Mouse (Mus musculus) spleen, adult 2 months (tissue): Measurements from ENCODE around the gene Togaram1. TPM values are rescaled to one million over a fixed set of nuclear protein-coding genes. Genes with fewer than 3 reads are reported as not detected.

Experiments used
- DNase-seq, 2 experiments: peaks; one replicate each; pipeline versions ENCODE4 v3.0.0 to v3.0.0-alpha.2; 2012 to 2021; ENCODE audit warnings: low spot score in 2 of 2, low read depth in 1 of 2
- H3K27ac ChIP-seq: fragments of 200-500 bp; 2 replicates; pipeline ENCODE4 v1.5.1; 2012; ENCODE audit warnings: low read length, inconsistent platforms; ENCODE audit not compliant: insufficient read depth
- H3K27me3 ChIP-seq: fragments of 200-500 bp; 2 replicates; pipeline ENCODE4 v1.6.1; 2012; ENCODE audit warnings: mild to moderate bottlenecking, moderate library complexity, low read length, inconsistent platforms; ENCODE audit not compliant: control insufficient read depth, insufficient read depth
- H3K36me3 ChIP-seq: fragments of 200-500 bp; 2 replicates; pipeline ENCODE4 v1.6.1; 2012; ENCODE audit warnings: mild to moderate bottlenecking, low read length, inconsistent platforms; ENCODE audit not compliant: control insufficient read depth, insufficient read depth
- H3K4me1 ChIP-seq: fragments of 200-500 bp; 2 replicates; pipeline ENCODE4 v1.6.1; 2011; ENCODE audit warnings: inconsistent platforms; ENCODE audit not compliant: control insufficient read depth, insufficient read depth, insufficient read length
- H3K4me3 ChIP-seq: fragments of 200-500 bp; 2 replicates; pipeline ENCODE4 v1.5.1; 2011; ENCODE audit warnings: mild to moderate bottlenecking, inconsistent platforms; ENCODE audit not compliant: insufficient read depth, insufficient read length; ENCODE audit errors: extremely low read depth
- CTCF ChIP-seq: fragments of 200-500 bp; IDR thresholded peaks from 2 replicates; pipeline ENCODE4 v1.5.1; 2011; ENCODE audit warnings: mild to moderate bottlenecking, inconsistent platforms; ENCODE audit not compliant: insufficient read depth, insufficient read length, insufficient replicate concordance; ENCODE audit errors: extremely low read depth
- POLR2A ChIP-seq: fragments of 200-500 bp; IDR thresholded peaks from 2 replicates; pipeline ENCODE4 v1.6.1; 2011; ENCODE audit warnings: low read depth, low read length, inconsistent platforms
- WGBS: fragments of 180-500 bp; shearing (Covaris S2); methylation state at CpG from one replicate; pipeline ENCODE4 v1.1.7; 2018; 5-methylcytosine and 5-hydroxymethylcytosine counted together
- polyA plus RNA-seq: library from polyadenylated mRNA; depleted of rRNA; stranded (reverse); fragments of >200 nt; gene quantifications from 2 replicates; pipeline ENCODE4 v1.2.3, GENCODE M21; 2012

Gene Togaram1
- polyA plus RNA-seq, 1 experiment: 2.5 TPM

DNA sequence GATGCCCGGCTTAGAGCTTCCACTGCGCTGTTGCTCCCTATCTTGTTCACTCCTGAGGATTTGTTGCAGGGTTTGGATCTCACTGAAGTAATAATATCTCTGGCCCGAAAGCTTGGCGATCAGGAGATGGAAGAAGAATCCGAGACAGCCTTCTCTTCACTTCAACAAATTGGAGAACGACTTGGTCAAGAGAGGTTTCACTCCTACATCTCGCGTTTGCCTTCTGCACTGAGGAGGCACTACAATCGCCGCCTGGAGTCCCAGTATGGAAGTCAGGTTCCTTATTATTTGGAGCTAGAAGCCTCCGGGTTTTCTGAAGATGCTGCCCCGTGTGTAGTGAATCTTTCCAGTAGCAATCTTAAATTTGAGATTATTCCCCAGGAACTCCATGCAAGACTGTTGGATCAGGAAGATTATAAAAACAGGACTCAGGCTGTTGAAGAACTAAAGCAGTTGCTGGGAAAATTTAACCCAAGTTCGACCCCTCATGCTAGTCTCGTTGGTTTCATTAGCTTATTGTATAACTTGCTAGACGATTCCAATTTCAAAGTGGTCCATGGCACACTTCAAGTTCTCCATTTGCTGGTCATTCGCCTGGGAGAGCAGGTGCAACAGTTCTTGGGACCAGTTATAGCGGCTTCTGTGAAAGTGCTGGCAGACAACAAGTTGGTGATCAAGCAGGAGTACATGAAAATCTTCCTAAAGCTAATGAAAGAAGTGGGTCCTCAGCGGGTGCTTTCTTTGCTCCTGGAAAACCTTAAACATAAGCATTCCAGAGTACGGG, 1.2 kb downstream of the Togaram1 start:
- 0 out of 2 replicates have a peak overlapping the region, but pooled peaks have one; percentile 69 for H3K27ac ChIP-seq
- 3% methylated on average over 19 of the region's 19 CpGs for WGBS
- TF ChIP-seq POLR2A (no peak), CTCF (no peak)
- no peak for DNase-seq
- H3K4me3 ChIP-seq: peak overlapping the region; percentile 90
- H3K27me3 ChIP-seq: no peaks in the 10 kb centered on the region
- peaks cover 4% of the 10 kb centered on the region; the same call in 1 of the 2 replicates for H3K4me1 ChIP-seq
- no peaks in the 10 kb centered on the region for H3K36me3 ChIP-seq

GRCm38 (mm10) chr12:64967470-64967869, 1.9 kb downstream of the Togaram1 start:
- no peak for DNase-seq
- Histone ChIP-seq H3K4me1 (peaks cover 4% of the 10 kb centered on the region; the same call in 1 of the 2 replicates), H3K36me3 (no peaks in the 10 kb centered on the region), H3K27ac (no peak overlapping the region), H3K27me3 (no peaks in the 10 kb centered on the region), H3K4me3 (peak overlapping the region; percentile 90)
- TF ChIP-seq CTCF (no peak), POLR2A (no peak)
- 7% methylated on average over 9 of the region's 9 CpGs for WGBS

DNA sequence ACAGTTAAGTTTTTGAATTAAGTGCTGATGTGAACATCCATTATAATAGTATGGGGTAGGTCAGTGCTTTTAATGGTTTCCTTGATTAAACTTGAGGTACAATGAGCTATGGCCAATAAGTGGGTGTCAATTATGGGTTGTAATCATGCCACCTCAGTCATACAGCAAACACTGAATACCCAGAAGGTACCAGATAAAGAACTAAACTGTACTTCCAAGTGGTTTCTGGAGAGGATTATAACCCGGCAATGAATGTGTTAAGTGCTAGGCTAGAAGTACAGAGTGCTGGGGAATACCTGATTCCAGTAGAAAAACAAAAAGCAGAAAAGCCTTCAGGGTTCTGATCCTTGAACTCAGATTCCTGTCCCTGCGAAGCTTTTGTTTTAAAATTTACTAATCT, 2.5 kb downstream of the Togaram1 start:
- peaks cover 4% of the 10 kb centered on the region; the same call in 1 of the 2 replicates for H3K4me1 ChIP-seq
- H3K4me3 ChIP-seq: peak overlapping the region; percentile 35; the same call in 1 of the 2 replicates
- 9% methylated on average over 2 of the region's 2 CpGs for WGBS
- H3K36me3 ChIP-seq: no peaks in the 10 kb centered on the region
- DNase-seq: no peak
- TF ChIP-seq POLR2A: no peak
- no peak for TF ChIP-seq CTCF
- no peak overlapping the region for H3K27ac ChIP-seq
- H3K27me3 ChIP-seq: no peaks in the 10 kb centered on the region

- peaks cover 4% of the 10 kb centered on the region; the same call in 1 of the 2 replicates for H3K4me1 ChIP-seq
- H3K27me3 ChIP-seq: no peaks in the 10 kb centered on the region
These were observed 5.8 kb downstream of the Togaram1 start for GRCm38 (mm10) chr12:64971399-64971798.

DNA sequence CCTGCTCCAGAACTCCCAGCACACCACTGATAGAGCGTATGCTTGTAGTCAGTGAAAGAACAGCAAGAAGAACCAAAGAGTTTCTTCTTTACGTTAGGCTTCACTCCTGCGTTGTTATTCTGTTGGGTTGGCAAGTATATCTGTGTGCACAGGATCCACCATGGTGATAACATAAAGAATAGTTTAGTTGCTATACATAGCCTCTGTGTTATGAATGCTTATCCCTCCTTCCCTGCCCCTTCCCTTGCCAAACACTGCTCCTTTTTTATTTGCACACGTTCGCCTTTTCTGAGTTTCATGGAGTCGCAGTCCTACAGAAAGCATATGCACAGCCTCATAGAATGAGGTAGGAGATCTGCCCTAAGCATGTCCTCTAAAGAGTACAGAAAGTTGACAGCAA, 6.5 kb downstream of the Togaram1 start:
- no peak for TF ChIP-seq CTCF
- no peak for DNase-seq
- Histone ChIP-seq H3K4me3 (no peak overlapping the region), H3K27ac (no peak overlapping the region), H3K27me3 (no peaks in the 10 kb centered on the region), H3K36me3 (no peaks in the 10 kb centered on the region), H3K4me1 (peaks cover 1% of the 10 kb centered on the region; the same call in 1 of the 2 replicates)
- 84% methylated on average over 6 of the region's 6 CpGs for WGBS

More at GRCm38 (mm10) chr12:64971399-64971798, 5.8 kb downstream of the Togaram1 start:
- Histone ChIP-seq H3K27ac (no peak overlapping the region), H3K4me3 (no peak overlapping the region), H3K36me3 (no peaks in the 10 kb centered on the region)
- TF ChIP-seq CTCF (no peak), POLR2A (no peak)
- no peak for DNase-seq

- H3K27ac ChIP-seq: no peak overlapping the region
- peaks cover 10% of the 10 kb centered on the region for H3K36me3 ChIP-seq
- H3K27me3 ChIP-seq: no peaks in the 10 kb centered on the region
- no peak for DNase-seq
- 15% methylated on average over 6 of the region's 6 CpGs for WGBS
- no peak overlapping the region for H3K4me3 ChIP-seq
- no peaks in the 10 kb centered on the region for H3K4me1 ChIP-seq
- TF ChIP-seq CTCF: no peak
- no peak for TF ChIP-seq POLR2A
These were observed 10.0 kb downstream of the Togaram1 start for GRCm38 (mm10) chr12:64975558-64975957.

DNA sequence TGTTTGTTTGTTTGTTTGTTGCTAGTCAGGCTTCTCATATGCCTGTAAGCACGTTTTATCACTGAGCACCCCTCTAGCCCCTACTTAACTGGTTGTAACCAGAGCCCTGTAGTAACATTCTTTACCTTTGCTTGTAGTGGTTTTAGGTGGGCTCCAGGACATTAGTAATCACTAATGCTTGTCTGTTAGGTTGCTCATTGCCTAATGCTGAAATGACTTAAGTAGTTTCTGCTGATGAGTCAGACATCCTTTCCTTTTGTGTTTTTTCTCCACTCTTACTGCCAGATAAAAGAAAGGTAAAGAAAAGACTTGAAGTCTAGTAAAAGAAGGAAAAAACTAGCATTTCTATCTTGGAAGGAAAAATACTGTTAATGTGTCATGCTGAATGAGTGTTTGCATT, 10.6 kb downstream of the Togaram1 start:
- Histone ChIP-seq H3K27ac (no peak overlapping the region), H3K27me3 (no peaks in the 10 kb centered on the region), H3K4me1 (no peaks in the 10 kb centered on the region), H3K4me3 (no peak overlapping the region), H3K36me3 (peaks cover 10% of the 10 kb centered on the region)
- DNase-seq: no peak
- WGBS: 37% methylated on average over 1 of the region's 1 CpGs
- TF ChIP-seq POLR2A: no peak
- no peak for TF ChIP-seq CTCF
